Mouse (Mus musculus) ES-Bruce4 (cell line): ENCODE data around the gene Triobp.

Source experiments
- CTCF ChIP-seq: IDR thresholded peaks from one replicate; pipeline ENCODE4 v1.8.1; 2011; ENCODE audit warnings: low read depth, low read length
- EP300 ChIP-seq: IDR thresholded peaks from 2 replicates; pipeline ENCODE4 v1.6.1; 2011; ENCODE audit warnings: low read depth, low read length; ENCODE audit not compliant: insufficient read depth
- POLR2A ChIP-seq: IDR thresholded peaks from one replicate; pipeline ENCODE4 v1.8.1; 2011; ENCODE audit warnings: low read length; ENCODE audit not compliant: insufficient read depth

GRCm38 (mm10) chr15:78999586-78999985 lies 52.1 kb downstream of the Triobp start:
- no peak for TF ChIP-seq POLR2A
- no peak for TF ChIP-seq CTCF
- no peak for TF ChIP-seq EP300
